Mouse (Mus musculus) midbrain, embryonic 11.5 days (tissue): Measurements from ENCODE around the gene Als2. TPM values are rescaled to one million over a fixed set of nuclear protein-coding genes. Genes with fewer than 3 reads are reported as not detected.

Experiments used
- ATAC-seq: fragments of 200-750 bp; cut with Nextera tagmentation; 2 replicates; pipeline ENCODE4 v1.8.0; 2017; ENCODE audit warnings: moderate TSS enrichment, moderate library complexity; ENCODE audit not compliant: low FRiP score
- DNase-seq: peaks from one replicate; pipeline ENCODE4 v3.0.0; 2015; ENCODE audit warnings: low spot score; ENCODE audit errors: missing footprints
- H3K27ac ChIP-seq: fragments of 300-500 bp; sonication (generic); 2 replicates; pipeline ENCODE4 v1.5.1; 2014; ENCODE audit warnings: low read depth, low read length
- H3K27me3 ChIP-seq: fragments of 300-500 bp; sonication (generic); 2 replicates; pipeline ENCODE4 v1.6.1; 2014; ENCODE audit warnings: mild to moderate bottlenecking, low read length, moderate library complexity, mixed read lengths; ENCODE audit not compliant: control insufficient read depth, insufficient read depth
- H3K36me3 ChIP-seq: fragments of 300-500 bp; sonication (generic); 2 replicates; pipeline ENCODE4 v1.6.1; 2014; ENCODE audit warnings: mild to moderate bottlenecking, low read length, moderate library complexity, mixed read lengths; ENCODE audit not compliant: control insufficient read depth, insufficient read depth
- H3K4me1 ChIP-seq: fragments of 300-500 bp; sonication (generic); 2 replicates; pipeline ENCODE4 v1.6.1; 2014; ENCODE audit warnings: low read length; ENCODE audit not compliant: control insufficient read depth, insufficient read depth
- H3K4me2 ChIP-seq: fragments of 300-500 bp; sonication (generic); 2 replicates; pipeline ENCODE4 v1.6.1; 2014; ENCODE audit warnings: mild to moderate bottlenecking, moderate library complexity
- H3K4me3 ChIP-seq: fragments of 300-500 bp; sonication (generic); 2 replicates; pipeline ENCODE4 v1.5.1; 2014; ENCODE audit warnings: low read depth, low read length
- H3K9ac ChIP-seq: fragments of 300-500 bp; sonication (generic); 2 replicates; pipeline ENCODE4 v1.6.1; 2014; ENCODE audit warnings: low read length
- H3K9me3 ChIP-seq: fragments of 300-500 bp; sonication (generic); 2 replicates; pipeline ENCODE4 v1.6.1; 2016; ENCODE audit warnings: low read length; ENCODE audit not compliant: control insufficient read depth
- WGBS: fragments of 180-500 bp; shearing (Covaris S2); extraction: QIAGEN DNeasy Blood & Tissue Kit; methylation state at CpG from one replicate; pipeline ENCODE4 v1.1.7; 2014; 5-methylcytosine and 5-hydroxymethylcytosine counted together
- polyA plus RNA-seq: library from polyadenylated mRNA; unstranded; fragments of >200 nt; fragmentation: Nextera tagmentation; extraction: Ambion mirVana; gene quantifications from 2 replicates; pipeline ENCODE4 v1.2.1, GENCODE M21; 2014

Gene Als2
- polyA plus RNA-seq, 1 experiment from 2014 or later, result 17.1 TPM

GRCm38 (mm10) chr1:59150542-59150941 is 86.5 kb downstream of the Als2 start:
- Histone ChIP-seq H3K9me3 (no peaks in the 10 kb centered on the region), H3K9ac (no peak overlapping the region), H3K36me3 (no peaks in the 10 kb centered on the region), H3K4me3 (no peak overlapping the region), H3K27ac (no peak overlapping the region), H3K4me2 (no peak overlapping the region), H3K27me3 (no peaks in the 10 kb centered on the region), H3K4me1 (no peaks in the 10 kb centered on the region)
- DNase-seq (no peak), ATAC-seq (no peak)
- WGBS, result 87% methylated on average over 5 of the region's 5 CpGs

- H3K9me3 ChIP-seq, result peaks cover 3% of the 10 kb centered on the region; the same call in 1 of the 2 replicates
- no peak overlapping the region for H3K4me2 ChIP-seq
- H3K9ac ChIP-seq, result no peak overlapping the region
- H3K36me3 ChIP-seq, result no peaks in the 10 kb centered on the region
- no peak overlapping the region for H3K4me3 ChIP-seq
- DNase-seq (no peak), ATAC-seq (no peak)
- no peaks in the 10 kb centered on the region for H3K4me1 ChIP-seq
- H3K27ac ChIP-seq, result no peak overlapping the region
- no peaks in the 10 kb centered on the region for H3K27me3 ChIP-seq
- WGBS, result 79% methylated on average over 10 of the region's 10 CpGs
These were observed 92.5 kb downstream of the Als2 start for GRCm38 (mm10) chr1:59144543-59144942.

GRCm38 (mm10) chr1:59142809-59143208 is 94.2 kb downstream of the Als2 start:
- Histone ChIP-seq H3K36me3 (no peaks in the 10 kb centered on the region), H3K9me3 (peaks cover 3% of the 10 kb centered on the region; the same call in 1 of the 2 replicates), H3K27me3 (no peaks in the 10 kb centered on the region), H3K27ac (no peak overlapping the region), H3K4me3 (no peak overlapping the region), H3K4me1 (no peaks in the 10 kb centered on the region), H3K9ac (no peak overlapping the region), H3K4me2 (no peak overlapping the region)
- ATAC-seq (no peak), DNase-seq (peak; percentile 91)

GRCm38 (mm10) chr1:59134419-59134818 is 102.6 kb downstream of the Als2 start:
- H3K4me2 ChIP-seq, result no peak overlapping the region
- 85% methylated on average over 5 of the region's 5 CpGs for WGBS
- H3K9me3 ChIP-seq, result no peaks in the 10 kb centered on the region

GRCm38 (mm10) chr1:59128879-59129278 is 108.2 kb downstream of the Als2 start:
- H3K27ac ChIP-seq, result no peak overlapping the region
- H3K9ac ChIP-seq, result no peak overlapping the region
- ATAC-seq (no peak), DNase-seq (no peak)
- H3K4me2 ChIP-seq, result no peak overlapping the region
- no peaks in the 10 kb centered on the region for H3K36me3 ChIP-seq
- H3K4me1 ChIP-seq, result no peaks in the 10 kb centered on the region
- no peak overlapping the region for H3K4me3 ChIP-seq
- H3K9me3 ChIP-seq, result no peaks in the 10 kb centered on the region
- H3K27me3 ChIP-seq, result no peaks in the 10 kb centered on the region
- WGBS, result 74% methylated on average over 7 of the region's 7 CpGs

More at GRCm38 (mm10) chr1:59134419-59134818, 102.6 kb downstream of the Als2 start:
- Histone ChIP-seq H3K36me3 (no peaks in the 10 kb centered on the region), H3K4me1 (no peaks in the 10 kb centered on the region), H3K4me3 (no peak overlapping the region), H3K9ac (no peak overlapping the region), H3K27ac (no peak overlapping the region), H3K27me3 (no peaks in the 10 kb centered on the region)
- ATAC-seq (no peak), DNase-seq (no peak)

GRCm38 (mm10) chr1:59125558-59125957 is 111.5 kb downstream of the Als2 start:
- no peak overlapping the region for H3K4me2 ChIP-seq

GRCm38 (mm10) chr1:59119720-59120457 is 117.1 kb downstream of the Als2 start, which contains the start of gene Tmem237:
Tmem237 (minus strand) TSS chr1:59120408.
- WGBS, result under 1% methylated on average over 74 of the region's 74 CpGs
- H3K9me3 ChIP-seq, result no peaks in the 10 kb centered on the region

More at GRCm38 (mm10) chr1:59125558-59125957, 111.5 kb downstream of the Als2 start:
- H3K36me3 ChIP-seq, result no peaks in the 10 kb centered on the region
- ATAC-seq (no peak), DNase-seq (no peak)
- no peak overlapping the region for H3K4me3 ChIP-seq
- H3K27ac ChIP-seq, result no peak overlapping the region
- no peaks in the 10 kb centered on the region for H3K27me3 ChIP-seq
- H3K4me1 ChIP-seq, result no peaks in the 10 kb centered on the region
- no peak overlapping the region for H3K9ac ChIP-seq
- H3K9me3 ChIP-seq, result no peaks in the 10 kb centered on the region
- 71% methylated on average over 5 of the region's 5 CpGs for WGBS

More at GRCm38 (mm10) chr1:59119720-59120457, 117.1 kb downstream of the Als2 start, which contains the start of gene Tmem237:
- H3K27ac ChIP-seq, result peak within 1 kb of the TSS; percentile 87
- ATAC-seq, result peak; percentile 98
- H3K9ac ChIP-seq, result peak within 1 kb of the TSS; percentile 93
- peak within 1 kb of the TSS; percentile 85 for H3K4me2 ChIP-seq
- peak; percentile 100 for DNase-seq
- no peaks in the 10 kb centered on the region for H3K27me3 ChIP-seq
- H3K36me3 ChIP-seq, result peaks cover 3% of the 10 kb centered on the region
- no peaks in the 10 kb centered on the region for H3K4me1 ChIP-seq
- H3K4me3 ChIP-seq, result peak within 1 kb of the TSS; percentile 70

Other genes starting within 250 kb of the Als2 start
- gene C2cd6, start 142.3 kb downstream of the Als2 start, polyA plus RNA-seq, result not detected in 2 replicates
- gene Tmem237, start 116.8 kb downstream of the Als2 start, polyA plus RNA-seq, result 59.4 and 59.6 TPM in 2 replicates
- gene Mpp4, start 73.8 kb downstream of the Als2 start, polyA plus RNA-seq, result 0.20 and 0.32 TPM in 2 replicates
- gene Cdk15, start 19.7 kb upstream of the Als2 start, polyA plus RNA-seq, result 0.52 and 0.70 TPM in 2 replicates
- gene Fzd7, start 245.2 kb upstream of the Als2 start, polyA plus RNA-seq, result 5.3 and 6.3 TPM in 2 replicates